Mouse (Mus musculus) intestine, postnatal 0 days (tissue): ENCODE results near the gene Trpv3. TPM values are rescaled to one million over a fixed set of nuclear protein-coding genes. Genes with fewer than 3 reads are reported as not detected.
A peak's percentile ranks its signal among the peaks of the same experiment; 100 is the strongest.

Experiments used
- ATAC-seq: fragments of 200-750 bp; cut with Nextera tagmentation; 2 replicates; pipeline ENCODE4 v1.8.0; 2017; ENCODE audit warnings: mild to moderate bottlenecking, moderate TSS enrichment, moderate library complexity
- H3K27ac ChIP-seq: fragments of 300-500 bp; sonication (generic); 2 replicates; pipeline ENCODE4 v1.5.1; 2014; ENCODE audit warnings: mild to moderate bottlenecking, low read depth, low read length, moderate library complexity
- H3K27me3 ChIP-seq: fragments of 300-500 bp; sonication (generic); replicated peaks from 2 replicates; pipeline ENCODE4 v1.6.1; 2014; ENCODE audit warnings: low read length, mixed read lengths; ENCODE audit not compliant: control insufficient read depth, insufficient read depth
- H3K36me3 ChIP-seq: fragments of 300-500 bp; sonication (generic); 2 replicates; pipeline ENCODE4 v1.6.1; 2014; ENCODE audit warnings: mild to moderate bottlenecking, moderate library complexity; ENCODE audit not compliant: control insufficient read depth, insufficient read depth
- H3K4me1 ChIP-seq: fragments of 300-500 bp; sonication (generic); replicated peaks from 2 replicates; pipeline ENCODE4 v1.6.1; 2014; ENCODE audit warnings: antibody characterized with exemption, low read length, mixed read lengths; ENCODE audit not compliant: control insufficient read depth, insufficient read depth
- H3K4me2 ChIP-seq: fragments of 300-500 bp; sonication (generic); replicated peaks from 2 replicates; pipeline ENCODE4 v1.6.1; 2014; ENCODE audit warnings: low read depth, mild to moderate bottlenecking, moderate library complexity
- H3K4me3 ChIP-seq: fragments of 300-500 bp; sonication (generic); 2 replicates; pipeline ENCODE4 v1.5.1; 2014; ENCODE audit warnings: low read depth, low read length
- H3K9ac ChIP-seq: fragments of 300-500 bp; sonication (generic); 2 replicates; pipeline ENCODE4 v1.6.1; 2014; ENCODE audit warnings: mild to moderate bottlenecking, low read depth, low read length
- H3K9me3 ChIP-seq: fragments of 300-500 bp; sonication (generic); 2 replicates; pipeline ENCODE4 v1.6.1; 2016; ENCODE audit warnings: mixed run types; ENCODE audit not compliant: control insufficient read depth
- CTCF ChIP-seq: sonication (generic); IDR thresholded peaks from 2 replicates; pipeline ENCODE4 v1.5.1; 2016; ENCODE audit warnings: low read depth, mild to moderate bottlenecking, control low read depth, antibody characterized with exemption, moderate library complexity
- WGBS: fragments of 180-500 bp; shearing (Covaris S2); extraction: QIAGEN DNeasy Blood & Tissue Kit; methylation state at CpG from one replicate; pipeline ENCODE4 v1.1.7; 2014; 5-methylcytosine and 5-hydroxymethylcytosine counted together
- polyA plus RNA-seq: library from polyadenylated mRNA; unstranded; fragments of >200 nt; fragmentation: Nextera tagmentation; extraction: Ambion mirVana; gene quantifications from 2 replicates; pipeline ENCODE4 v1.2.1, GENCODE M21; 2015

Trpv3 gene
- polyA plus RNA-seq, 1 experiment from 2014 or later, result 0.16 TPM

GRCm38 (mm10) chr11:73329442-73329841 is 62.3 kb downstream of the Trpv3 start, which contains the start of the genes Aspa, Gm49340 and Spata22:
Aspa (minus strand) TSS chr11:73329596.
Gm49340 (plus strand) TSS chr11:73329741.
Spata22 (plus strand) TSS chr11:73329741.
- H3K27ac ChIP-seq, result no peak within 1 kb of the TSS
- TF ChIP-seq CTCF, result no peak
- WGBS, result 75% methylated on average over 27 of the region's 27 CpGs
- no peak within 1 kb of the TSS for H3K4me3 ChIP-seq
- no peak within 1 kb of the TSS for H3K9ac ChIP-seq
- H3K36me3 ChIP-seq, result no peaks in the 10 kb centered on the region
- no peaks in the 10 kb centered on the region for H3K9me3 ChIP-seq
- H3K4me1 ChIP-seq, result no peaks in the 10 kb centered on the region; the same call in 1 of the 2 replicates
- ATAC-seq, result no peak
- H3K4me2 ChIP-seq, result no peak within 1 kb of the TSS
- H3K27me3 ChIP-seq, result no peaks in the 10 kb centered on the region

DNA sequence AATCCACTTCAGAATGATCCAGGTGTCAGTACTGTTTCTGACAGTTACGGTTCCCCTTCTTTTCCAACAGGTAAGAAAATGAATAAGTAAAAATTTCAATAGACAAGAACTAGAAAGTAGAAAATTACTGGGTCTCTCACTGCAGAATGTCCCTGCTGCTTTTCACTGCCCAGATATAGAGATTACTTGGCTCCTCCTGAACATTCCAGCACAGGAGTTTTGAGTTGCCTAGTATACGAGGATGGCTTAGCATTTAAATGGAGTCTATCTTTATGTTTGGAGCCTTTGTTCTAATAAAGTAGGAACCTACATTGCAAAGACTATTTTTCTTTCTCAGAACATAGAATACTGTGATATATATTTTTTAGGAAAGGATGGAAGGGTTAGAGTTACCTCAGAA is 66.2 kb downstream of the Trpv3 start:
- H3K36me3 ChIP-seq, result no peaks in the 10 kb centered on the region
- 70% methylated on average over 2 of the region's 2 CpGs for WGBS
- no peak overlapping the region for H3K4me3 ChIP-seq
- no peak for ATAC-seq
- H3K4me2 ChIP-seq, result no peak overlapping the region
- no peak overlapping the region for H3K27ac ChIP-seq
- no peaks in the 10 kb centered on the region for H3K27me3 ChIP-seq
- H3K9ac ChIP-seq, result no peak overlapping the region
- no peaks in the 10 kb centered on the region for H3K4me1 ChIP-seq
- no peak for TF ChIP-seq CTCF
- no peaks in the 10 kb centered on the region for H3K9me3 ChIP-seq

GRCm38 (mm10) chr11:73336919-73337318 is 69.7 kb downstream of the Trpv3 start:
- 62% methylated on average over 4 of the region's 4 CpGs for WGBS
- H3K27me3 ChIP-seq, result no peaks in the 10 kb centered on the region
- H3K4me1 ChIP-seq, result no peaks in the 10 kb centered on the region
- H3K9ac ChIP-seq, result no peak overlapping the region
- H3K27ac ChIP-seq, result no peak overlapping the region
- H3K36me3 ChIP-seq, result no peaks in the 10 kb centered on the region
- ATAC-seq, result peak; percentile 99
- H3K9me3 ChIP-seq, result no peaks in the 10 kb centered on the region
- no peak for TF ChIP-seq CTCF
- no peak overlapping the region for H3K4me2 ChIP-seq
- no peak overlapping the region for H3K4me3 ChIP-seq

Other genes with a start within 250 kb of the Trpv3 start
- gene Camkk1, start 248.4 kb upstream of the Trpv3 start, polyA plus RNA-seq, result 3.2 and 3.5 TPM in 2 replicates
- 3.4 and 4.6 TPM in 2 replicates for gene Ncbp3, start 219.6 kb upstream of the Trpv3 start, polyA plus RNA-seq
- gene Itgae, start 176.8 kb upstream of the Trpv3 start, polyA plus RNA-seq, result 0.30 and 0.31 TPM in 2 replicates
- gene Haspin, start 129.1 kb upstream of the Trpv3 start, polyA plus RNA-seq, result 5.7 and 7.3 TPM in 2 replicates
- 0.04 and 0.08 TPM in 2 replicates for gene P2rx5, start 107.0 kb upstream of the Trpv3 start, polyA plus RNA-seq
- gene Emc6, start 90.4 kb upstream of the Trpv3 start, polyA plus RNA-seq, result 114 and 120 TPM in 2 replicates
- gene Tax1bp3, start 90.3 kb upstream of the Trpv3 start, polyA plus RNA-seq, result 215 and 217 TPM in 2 replicates
- 46.8 and 53.2 TPM in 2 replicates for gene Ctns, start 68.3 kb upstream of the Trpv3 start, polyA plus RNA-seq
- gene Shpk, start 67.9 kb upstream of the Trpv3 start, polyA plus RNA-seq, result 21.3 and 26.3 TPM in 2 replicates
- 0.13 and 0.24 TPM in 2 replicates for gene Trpv1, start 33.1 kb upstream of the Trpv3 start, polyA plus RNA-seq
- gene Aspa, start 62.2 kb downstream of the Trpv3 start, polyA plus RNA-seq, result 8.4 and 13.5 TPM in 2 replicates
- not detected in 2 replicates for gene Gm49340, start 62.4 kb downstream of the Trpv3 start, polyA plus RNA-seq
- 0.14 and 0.16 TPM in 2 replicates for gene Spata22, start 62.4 kb downstream of the Trpv3 start, polyA plus RNA-seq
- not detected in 2 replicates for gene Olfr20, start 83.4 kb downstream of the Trpv3 start, polyA plus RNA-seq
- gene Olfr376, start 103.9 kb downstream of the Trpv3 start, polyA plus RNA-seq, result not detected in 2 replicates
- gene Olfr1, start 132.2 kb downstream of the Trpv3 start, polyA plus RNA-seq, result not detected in 2 replicates
- not detected in 2 replicates for gene Olfr378, start 161.1 kb downstream of the Trpv3 start, polyA plus RNA-seq
- gene Olfr380, start 190.1 kb downstream of the Trpv3 start, polyA plus RNA-seq, result not detected in 2 replicates
- gene Olfr381, start 224.2 kb downstream of the Trpv3 start, polyA plus RNA-seq, result not detected in 2 replicates
- gene Olfr382, start 249.8 kb downstream of the Trpv3 start, polyA plus RNA-seq, result not detected in 2 replicates